Mouse (Mus musculus) neural tube, embryonic 11.5 days (tissue): ENCODE measurements at regions not wholly inside any gene's neighbourhood (a gene's known extent, or its start where the extent isn't known, plus 50 kb on each side); places are given as distances from the start of the nearest gene placed in this dataset.
A peak's percentile ranks its signal among the peaks of the same experiment; 100 is the strongest.

Experiments
- ATAC-seq: fragments of 200-750 bp; cut with Nextera tagmentation; 2 replicates; pipeline ENCODE4 v1.8.0; 2017; ENCODE audit warnings: moderate number of reproducible peaks, mild to moderate bottlenecking, moderate TSS enrichment, moderate library complexity; ENCODE audit not compliant: insufficient read depth, low FRiP score, low TSS enrichment
- DNase-seq: peaks from one replicate; pipeline ENCODE4 v3.0.0-alpha.2; 2015; ENCODE audit warnings: low spot score
- H3K27ac ChIP-seq: fragments of 300-500 bp; sonication (generic); 2 replicates; pipeline ENCODE4 v1.5.1; 2014; ENCODE audit warnings: low read depth, mild to moderate bottlenecking, low read length
- H3K27me3 ChIP-seq: fragments of 300-500 bp; sonication (generic); 2 replicates; pipeline ENCODE4 v1.6.1; 2014; ENCODE audit warnings: mild to moderate bottlenecking, low read length, mixed read lengths; ENCODE audit not compliant: control insufficient read depth, insufficient read depth
- H3K36me3 ChIP-seq: fragments of 300-500 bp; sonication (generic); 2 replicates; pipeline ENCODE4 v1.6.1; 2014; ENCODE audit warnings: mild to moderate bottlenecking, low read length, moderate library complexity, mixed read lengths; ENCODE audit not compliant: control insufficient read depth, insufficient read depth
- H3K4me1 ChIP-seq: fragments of 300-500 bp; sonication (generic); 2 replicates; pipeline ENCODE4 v1.6.1; 2014; ENCODE audit warnings: low read length, mixed read lengths; ENCODE audit not compliant: control insufficient read depth, insufficient read depth
- H3K4me2 ChIP-seq: fragments of 300-500 bp; sonication (generic); 2 replicates; pipeline ENCODE4 v1.6.1; 2014; ENCODE audit warnings: low read depth, mild to moderate bottlenecking, moderate library complexity
- H3K4me3 ChIP-seq: fragments of 300-500 bp; sonication (generic); 2 replicates; pipeline ENCODE4 v1.5.1; 2014; ENCODE audit warnings: low read depth, low read length
- H3K9ac ChIP-seq: fragments of 300-500 bp; sonication (generic); 2 replicates; pipeline ENCODE4 v1.6.1; 2014; ENCODE audit warnings: mild to moderate bottlenecking, low read length
- H3K9me3 ChIP-seq: fragments of 300-500 bp; sonication (generic); 2 replicates; pipeline ENCODE4 v1.6.1; 2016; ENCODE audit warnings: low read length; ENCODE audit not compliant: control insufficient read depth
- WGBS: fragments of 180-500 bp; shearing (Covaris S2); extraction: QIAGEN DNeasy Blood & Tissue Kit; methylation state at CpG from one replicate; pipeline ENCODE4 v1.1.7; 2014; 5-methylcytosine and 5-hydroxymethylcytosine counted together

- 43% methylated on average over 19 of the region's 19 CpGs for WGBS
- DNase-seq (peak; percentile 60), ATAC-seq (peak; percentile 62)
- Histone ChIP-seq H3K36me3 (no peaks in the 10 kb centered on the region), H3K4me3 (no peak overlapping the region), H3K27me3 (no peaks in the 10 kb centered on the region), H3K9me3 (no peaks in the 10 kb centered on the region), H3K9ac (no peak overlapping the region), H3K4me2 (no peak overlapping the region), H3K4me1 (peaks cover 12% of the 10 kb centered on the region), H3K27ac (no peak overlapping the region)
These were observed 64.0 kb upstream of the Tgif1 start for GRCm38 (mm10) chr17:70917183-70917935.

GRCm38 (mm10) chr17:70916089-70916750 lies 62.9 kb upstream of the Tgif1 start:
- Histone ChIP-seq H3K4me2 (no peak overlapping the region), H3K36me3 (no peaks in the 10 kb centered on the region), H3K4me1 (peaks cover 12% of the 10 kb centered on the region), H3K4me3 (no peak overlapping the region), H3K9me3 (no peaks in the 10 kb centered on the region), H3K27ac (no peak overlapping the region), H3K9ac (no peak overlapping the region), H3K27me3 (no peaks in the 10 kb centered on the region)
- no peak for DNase-seq
- ATAC-seq = no peak
- WGBS = 58% methylated on average over 12 of the region's 12 CpGs

GRCm38 (mm10) chr17:70915445-70915844 lies 62.1 kb upstream of the Tgif1 start:
- Histone ChIP-seq H3K4me2 (no peak overlapping the region), H3K4me3 (no peak overlapping the region), H3K27ac (no peak overlapping the region), H3K4me1 (peaks cover 12% of the 10 kb centered on the region), H3K27me3 (no peaks in the 10 kb centered on the region), H3K36me3 (no peaks in the 10 kb centered on the region), H3K9me3 (no peaks in the 10 kb centered on the region), H3K9ac (no peak overlapping the region)
- 67% methylated on average over 6 of the region's 6 CpGs for WGBS
- ATAC-seq (no peak), DNase-seq (no peak)

- ATAC-seq (no peak), DNase-seq (no peak)
- H3K4me1 ChIP-seq = no peaks in the 10 kb centered on the region
- no peak overlapping the region for H3K4me3 ChIP-seq
- 75% methylated on average over 2 of the region's 2 CpGs for WGBS
- no peak overlapping the region for H3K27ac ChIP-seq
- H3K27me3 ChIP-seq = no peaks in the 10 kb centered on the region
- no peak overlapping the region for H3K9ac ChIP-seq
- no peaks in the 10 kb centered on the region for H3K36me3 ChIP-seq
- no peaks in the 10 kb centered on the region for H3K9me3 ChIP-seq
- no peak overlapping the region for H3K4me2 ChIP-seq
These were observed 56.9 kb upstream of the Tgif1 start for GRCm38 (mm10) chr17:70910238-70910637.

GRCm38 (mm10) chr17:70909573-70909972 lies 56.2 kb upstream of the Tgif1 start:
- ATAC-seq = no peak
- no peaks in the 10 kb centered on the region for H3K4me1 ChIP-seq

GRCm38 (mm10) chr17:70908328-70908727 lies 55.0 kb upstream of the Tgif1 start:
- H3K36me3 ChIP-seq = no peaks in the 10 kb centered on the region
- no peaks in the 10 kb centered on the region for H3K9me3 ChIP-seq
- no peak for ATAC-seq
- no peak for DNase-seq
- H3K4me1 ChIP-seq = no peaks in the 10 kb centered on the region
- H3K27ac ChIP-seq = no peak overlapping the region
- no peak overlapping the region for H3K4me2 ChIP-seq
- H3K4me3 ChIP-seq = no peak overlapping the region
- no peaks in the 10 kb centered on the region for H3K27me3 ChIP-seq
- WGBS = 77% methylated on average over 2 of the region's 2 CpGs
- H3K9ac ChIP-seq = no peak overlapping the region

More at GRCm38 (mm10) chr17:70909573-70909972, 56.2 kb upstream of the Tgif1 start:
- WGBS = 74% methylated on average over 3 of the region's 3 CpGs
- Histone ChIP-seq H3K36me3 (no peaks in the 10 kb centered on the region), H3K9me3 (no peaks in the 10 kb centered on the region), H3K4me3 (no peak overlapping the region), H3K4me2 (no peak overlapping the region), H3K27ac (no peak overlapping the region), H3K9ac (no peak overlapping the region; the same call in 1 of the 2 replicates), H3K27me3 (no peaks in the 10 kb centered on the region)
- DNase-seq = no peak
